Mouse (Mus musculus) left cerebral cortex, adult 18-20 months (tissue): ENCODE measurements around the gene Vmn2r98. TPM values are rescaled to one million over a fixed set of nuclear protein-coding genes. Genes with fewer than 3 reads are reported as not detected.
"Not testable (repeated sequence)": the region's sequence is repeated elsewhere in the genome, so short reads cannot be mapped to it uniquely, and the experiment has no call there.

ENCODE experiments used
- DNase-seq, 2 experiments: peaks; one replicate each; pipeline ENCODE4 v3.0.0; 2021 to 2022; ENCODE audit warnings: low spot score in 2 of 2, mixed read lengths in 1 of 2
- long read RNA-seq, 2 experiments: library from polyadenylated mRNA; stranded (forward); transcript quantifications; one replicate each; pipeline ENCODE4 v2.0.0; 2021
- total RNA-seq, 2 experiments: library from RNA; stranded (reverse); gene quantifications; 2 replicates each; pipeline ENCODE4 v1.2.3; 2021

The Vmn2r98 gene
- total RNA-seq: not detected
- long read RNA-seq, experiment 1: 0 reads
- long read RNA-seq, experiment 2: 0 reads

DNA sequence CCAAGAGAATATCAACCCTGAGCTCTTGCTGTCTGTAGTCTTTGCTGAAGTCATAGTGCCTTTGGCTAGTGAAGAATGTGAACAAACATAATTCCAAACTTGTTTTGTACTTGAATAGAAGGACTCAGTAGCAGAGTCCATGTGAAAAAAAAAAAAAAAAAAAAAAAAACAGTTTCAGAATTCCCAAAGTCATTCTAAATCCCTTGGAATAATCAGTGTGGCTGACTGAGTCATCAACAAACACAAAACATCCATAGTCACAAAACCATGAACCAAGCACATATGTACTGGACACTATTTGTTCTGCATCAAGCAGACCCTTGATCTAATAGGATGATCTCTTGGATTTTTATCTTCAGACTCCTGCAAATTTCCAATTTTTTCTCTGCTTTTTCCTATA lies at the start of gene Vmn2r98:
Gene Vmn2r98 (plus strand): TSS at position 301 of the 400 bp plus-strand sequence.
- DNase-seq: not testable (repeated sequence)

DNA sequence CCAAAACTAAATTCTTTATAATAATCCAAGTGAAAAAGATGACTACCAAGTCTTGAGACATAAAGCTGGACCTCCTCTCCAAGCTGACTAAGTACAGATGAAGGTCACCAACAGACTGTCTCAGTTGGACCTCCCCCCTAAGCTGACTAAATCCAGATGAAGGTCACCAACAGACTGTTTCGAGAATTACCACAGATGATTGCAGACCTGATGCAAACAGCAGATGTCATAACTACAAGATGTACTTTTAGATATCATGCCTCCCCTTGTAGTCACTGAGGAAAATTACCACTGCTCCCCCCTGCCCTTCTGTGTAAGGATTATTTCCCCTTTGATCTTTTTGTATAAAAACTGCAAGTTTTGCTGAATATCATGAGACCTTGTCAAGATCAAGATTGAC lies 21.8 kb upstream of the Vmn2r98 start:
- not testable (repeated sequence) for DNase-seq

DNA sequence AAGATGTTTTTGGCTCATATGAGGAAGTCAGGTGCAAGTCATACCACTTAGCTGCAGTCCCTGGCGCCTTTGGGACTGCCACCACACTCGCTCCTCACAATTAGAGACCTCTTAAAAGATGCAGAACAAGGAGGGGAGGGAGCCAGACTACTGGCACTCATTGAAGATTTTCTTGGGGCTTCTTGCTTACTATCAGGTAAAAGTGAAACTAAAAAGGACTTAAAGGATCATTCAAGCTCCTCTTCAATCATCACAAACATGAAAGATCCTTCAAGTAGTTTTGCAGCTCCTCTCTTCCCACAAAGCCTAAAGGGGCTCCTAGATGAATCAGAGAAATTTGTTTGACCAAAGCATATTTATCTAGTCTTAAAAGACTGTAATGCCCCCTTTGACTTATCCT lies 21.3 kb upstream of the Vmn2r98 start:
- no peak for DNase-seq

DNA sequence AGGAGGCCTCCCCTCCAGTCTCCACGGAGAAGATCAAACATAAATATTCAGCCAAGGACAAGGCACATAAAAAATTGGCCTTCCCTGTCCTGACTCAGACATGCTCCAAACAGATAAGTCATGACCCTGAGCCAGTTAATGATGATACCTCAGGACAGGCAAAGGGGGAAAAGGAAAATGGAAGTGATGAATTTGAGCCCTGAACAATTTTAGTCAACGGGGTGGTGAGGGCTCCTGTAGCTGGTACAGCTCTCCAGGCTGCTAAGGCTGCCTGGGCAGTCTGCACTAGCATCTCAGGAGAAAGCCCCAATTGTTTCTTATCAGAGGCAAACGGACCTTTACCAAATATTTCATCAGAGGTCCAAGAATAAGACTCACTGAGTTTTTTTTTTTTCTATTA lies 20.5 kb upstream of the Vmn2r98 start:
- no peak for DNase-seq

Other genes with a start within 250 kb of the Vmn2r98 start
- gene Vmn2r97, start 139.2 kb upstream of the Vmn2r98 start, total RNA-seq: not detected